Mouse (Mus musculus) midbrain, embryonic 11.5 days (tissue): Measurements from ENCODE around the gene Slc6a19. TPM values are rescaled to one million over a fixed set of nuclear protein-coding genes. Genes with fewer than 3 reads are reported as not detected.

Source experiments
- ATAC-seq: fragments of 200-750 bp; cut with Nextera tagmentation; 2 replicates; pipeline ENCODE4 v1.8.0; 2017; ENCODE audit warnings: moderate TSS enrichment, moderate library complexity; ENCODE audit not compliant: low FRiP score
- DNase-seq: peaks from one replicate; pipeline ENCODE4 v3.0.0; 2015; ENCODE audit warnings: low spot score; ENCODE audit errors: missing footprints
- H3K27ac ChIP-seq: fragments of 300-500 bp; sonication (generic); 2 replicates; pipeline ENCODE4 v1.5.1; 2014; ENCODE audit warnings: low read depth, low read length
- H3K27me3 ChIP-seq: fragments of 300-500 bp; sonication (generic); 2 replicates; pipeline ENCODE4 v1.6.1; 2014; ENCODE audit warnings: mild to moderate bottlenecking, low read length, moderate library complexity, mixed read lengths; ENCODE audit not compliant: control insufficient read depth, insufficient read depth
- H3K36me3 ChIP-seq: fragments of 300-500 bp; sonication (generic); 2 replicates; pipeline ENCODE4 v1.6.1; 2014; ENCODE audit warnings: mild to moderate bottlenecking, low read length, moderate library complexity, mixed read lengths; ENCODE audit not compliant: control insufficient read depth, insufficient read depth
- H3K4me1 ChIP-seq: fragments of 300-500 bp; sonication (generic); 2 replicates; pipeline ENCODE4 v1.6.1; 2014; ENCODE audit warnings: low read length; ENCODE audit not compliant: control insufficient read depth, insufficient read depth
- H3K4me2 ChIP-seq: fragments of 300-500 bp; sonication (generic); 2 replicates; pipeline ENCODE4 v1.6.1; 2014; ENCODE audit warnings: mild to moderate bottlenecking, moderate library complexity
- H3K4me3 ChIP-seq: fragments of 300-500 bp; sonication (generic); 2 replicates; pipeline ENCODE4 v1.5.1; 2014; ENCODE audit warnings: low read depth, low read length
- H3K9ac ChIP-seq: fragments of 300-500 bp; sonication (generic); 2 replicates; pipeline ENCODE4 v1.6.1; 2014; ENCODE audit warnings: low read length
- H3K9me3 ChIP-seq: fragments of 300-500 bp; sonication (generic); 2 replicates; pipeline ENCODE4 v1.6.1; 2016; ENCODE audit warnings: low read length; ENCODE audit not compliant: control insufficient read depth
- WGBS: fragments of 180-500 bp; shearing (Covaris S2); extraction: QIAGEN DNeasy Blood & Tissue Kit; methylation state at CpG from one replicate; pipeline ENCODE4 v1.1.7; 2014; 5-methylcytosine and 5-hydroxymethylcytosine counted together
- polyA plus RNA-seq: library from polyadenylated mRNA; unstranded; fragments of >200 nt; fragmentation: Nextera tagmentation; extraction: Ambion mirVana; gene quantifications from 2 replicates; pipeline ENCODE4 v1.2.1, GENCODE M21; 2014

Slc6a19 gene
- polyA plus RNA-seq, 1 experiment from 2014 or later: 0.14 TPM

DNA sequence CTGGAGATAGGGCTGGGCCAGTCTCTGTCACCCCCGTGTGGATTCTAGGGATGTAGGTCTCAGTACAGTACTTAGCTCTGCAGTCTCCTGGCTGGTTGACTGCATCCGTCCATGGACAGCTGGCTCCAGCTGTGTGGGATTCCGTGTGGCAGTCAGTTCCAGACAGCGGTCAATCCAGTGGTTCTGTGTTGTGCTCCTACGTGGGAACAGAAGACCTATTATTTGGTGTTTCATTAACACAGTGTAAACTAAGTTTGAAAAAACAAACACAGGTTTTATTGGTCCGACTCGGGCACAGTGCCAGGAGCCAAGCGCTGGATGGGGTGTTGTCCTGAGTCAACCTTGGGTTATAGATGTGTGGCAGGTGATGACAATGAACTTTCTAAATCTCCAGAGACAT, 30.6 kb upstream of the Slc6a19 start:
- H3K4me3 ChIP-seq: no peak overlapping the region
- H3K9me3 ChIP-seq: no peaks in the 10 kb centered on the region
- no peak overlapping the region for H3K27ac ChIP-seq
- WGBS: 89% methylated on average over 8 of the region's 8 CpGs
- peaks cover 2% of the 10 kb centered on the region; the same call in 1 of the 2 replicates for H3K4me1 ChIP-seq
- no peak overlapping the region for H3K4me2 ChIP-seq
- no peaks in the 10 kb centered on the region for H3K36me3 ChIP-seq
- DNase-seq (no peak), ATAC-seq (no peak)
- H3K27me3 ChIP-seq: peaks cover 12% of the 10 kb centered on the region
- H3K9ac ChIP-seq: no peak overlapping the region

DNA sequence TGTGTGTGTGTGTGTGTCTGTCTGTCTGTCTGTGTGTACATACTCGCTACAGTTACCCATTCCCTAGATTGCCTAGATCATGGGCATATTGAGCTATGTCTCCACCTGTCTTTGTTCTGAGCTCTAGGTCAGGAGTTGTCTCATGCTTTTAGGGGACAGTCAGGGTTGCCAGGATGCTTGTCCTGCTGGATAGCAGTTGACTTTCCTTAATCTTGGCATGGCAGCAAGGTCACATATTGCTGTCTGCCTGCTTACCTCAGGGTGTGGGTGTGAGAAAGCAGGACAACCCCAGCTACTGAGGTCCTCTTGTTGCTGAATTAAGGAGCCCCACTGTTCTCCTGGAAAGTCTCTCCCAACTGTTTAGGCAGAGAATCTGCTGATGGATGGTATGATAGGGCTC, 29.7 kb upstream of the Slc6a19 start:
- 88% methylated on average over 1 of the region's 1 CpGs for WGBS
- peaks cover 12% of the 10 kb centered on the region for H3K27me3 ChIP-seq

DNA sequence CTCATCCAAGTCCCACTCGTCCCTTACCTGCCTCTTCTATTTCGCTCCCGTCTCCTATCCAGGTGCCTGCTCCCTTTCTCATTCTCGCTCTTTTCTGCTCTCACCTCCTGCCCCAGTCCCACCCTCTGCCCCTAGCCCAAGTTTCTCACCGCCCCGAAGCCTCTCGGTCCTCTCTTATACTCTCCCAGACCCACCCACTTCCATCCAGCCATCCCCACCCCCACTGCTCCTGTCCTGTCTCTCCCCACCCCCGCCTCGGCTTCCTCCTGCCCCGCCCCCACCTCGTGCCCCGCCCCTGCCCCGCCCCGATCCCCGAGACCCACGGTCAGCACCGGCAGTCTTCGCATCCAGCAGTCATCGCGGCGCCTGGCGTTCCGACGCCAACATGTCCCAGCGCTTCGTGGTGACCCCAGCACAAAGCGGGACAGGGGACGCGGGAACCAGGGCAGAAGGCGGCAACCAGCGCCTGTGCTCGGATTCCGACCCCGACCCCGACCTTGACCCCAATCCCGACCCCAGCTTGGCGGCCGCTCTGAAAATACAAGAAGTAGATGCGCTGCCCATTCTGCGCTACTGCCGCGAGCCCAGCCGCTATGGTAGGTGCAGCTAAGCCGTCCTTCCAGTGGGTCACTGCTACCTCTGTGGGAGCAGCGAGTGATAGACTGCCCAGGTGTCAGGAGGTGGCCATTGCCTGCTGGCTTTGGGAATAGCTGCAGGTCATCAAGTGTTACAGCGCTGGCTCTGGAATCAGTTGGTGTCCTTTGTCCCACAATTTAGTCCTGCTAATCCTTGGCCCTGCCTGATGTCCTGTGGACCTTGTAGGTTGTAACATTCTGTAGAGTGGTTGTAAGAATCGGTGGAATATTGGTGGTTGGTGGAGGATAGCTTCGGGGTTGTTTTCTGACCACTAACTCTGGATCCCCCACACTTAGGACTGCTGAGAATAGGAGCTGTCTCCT, 28.4 kb upstream of the Slc6a19 start, which contains the start of gene Slc12a7:
Gene Slc12a7, plus strand, starts transcription at position 353 of the 959 bp plus-strand sequence.
- H3K27me3 ChIP-seq: peaks cover 12% of the 10 kb centered on the region
- 4% methylated on average over 43 of the region's 48 CpGs for WGBS
- peak within 1 kb of the TSS; percentile 39 for H3K9ac ChIP-seq
- no peak within 1 kb of the TSS for H3K27ac ChIP-seq
- ATAC-seq: peak; percentile 82
- peak within 1 kb of the TSS; percentile 59 for H3K4me2 ChIP-seq
- H3K36me3 ChIP-seq: no peaks in the 10 kb centered on the region
- no peaks in the 10 kb centered on the region for H3K9me3 ChIP-seq
- DNase-seq: peak; percentile 89
- H3K4me3 ChIP-seq: peak within 1 kb of the TSS; percentile 32
- peaks cover 2% of the 10 kb centered on the region; the same call in 1 of the 2 replicates for H3K4me1 ChIP-seq

More for the DNA sequence above, 29.7 kb upstream of the Slc6a19 start:
- H3K9me3 ChIP-seq: no peaks in the 10 kb centered on the region
- H3K4me3 ChIP-seq: no peak overlapping the region
- H3K36me3 ChIP-seq: no peaks in the 10 kb centered on the region
- peak; percentile 6 for DNase-seq
- H3K4me2 ChIP-seq: no peak overlapping the region
- ATAC-seq: no peak
- no peak overlapping the region for H3K9ac ChIP-seq
- no peak overlapping the region for H3K27ac ChIP-seq
- H3K4me1 ChIP-seq: peaks cover 2% of the 10 kb centered on the region; the same call in 1 of the 2 replicates

DNA sequence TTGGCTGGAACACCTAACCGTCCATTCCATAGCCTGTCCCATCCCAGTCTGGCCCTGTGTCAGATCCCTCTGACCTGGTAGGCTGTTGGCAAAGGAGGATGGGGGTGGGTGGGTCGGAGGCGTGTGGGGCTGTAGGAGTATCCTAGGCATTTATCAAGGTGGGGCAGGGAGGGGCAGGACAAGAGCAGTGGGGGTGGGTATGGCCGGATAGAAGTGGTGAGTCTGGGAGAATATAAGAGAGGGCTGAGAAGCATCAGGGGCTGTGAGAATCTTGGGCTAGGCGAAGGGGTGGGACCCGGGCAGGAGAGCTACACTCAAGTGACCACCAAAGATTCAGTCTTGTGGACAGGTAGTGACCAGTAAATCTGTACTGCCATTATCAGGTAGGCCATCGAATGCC, 27.6 kb upstream of the Slc6a19 start:
- H3K4me1 ChIP-seq: peaks cover 2% of the 10 kb centered on the region; the same call in 1 of the 2 replicates
- no peak for ATAC-seq
- peak overlapping the region; percentile 39; the same call in 1 of the 2 replicates for H3K9ac ChIP-seq
- H3K27ac ChIP-seq: no peak overlapping the region
- H3K27me3 ChIP-seq: peaks cover 12% of the 10 kb centered on the region
- peak; percentile 57 for DNase-seq
- no peaks in the 10 kb centered on the region for H3K36me3 ChIP-seq
- peak overlapping the region; percentile 59 for H3K4me2 ChIP-seq
- no peaks in the 10 kb centered on the region for H3K9me3 ChIP-seq
- 67% methylated on average over 7 of the region's 7 CpGs for WGBS
- peak overlapping the region; percentile 32 for H3K4me3 ChIP-seq

DNA sequence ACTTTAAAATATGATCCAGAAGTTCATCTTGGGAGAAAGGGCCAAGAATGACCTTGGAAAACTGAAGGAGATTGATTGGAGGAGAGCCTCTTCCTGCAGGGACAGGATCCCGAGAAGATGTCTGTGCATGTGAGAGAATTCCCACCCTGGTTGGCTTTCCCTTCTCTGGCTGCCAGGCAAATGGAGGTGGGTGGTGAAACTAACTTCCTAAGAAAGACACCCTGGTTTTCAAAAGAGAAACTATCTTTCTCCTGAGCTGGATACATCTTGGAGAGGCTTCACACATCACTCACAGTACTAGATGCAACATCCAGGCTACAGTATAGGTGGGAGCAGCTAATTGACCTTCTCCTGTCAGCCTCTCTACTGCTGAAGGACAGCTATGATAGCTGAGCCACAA, 26.2 kb upstream of the Slc6a19 start:
- Histone ChIP-seq H3K4me3 (no peak overlapping the region), H3K4me1 (peaks cover 2% of the 10 kb centered on the region; the same call in 1 of the 2 replicates), H3K27ac (no peak overlapping the region), H3K9ac (no peak overlapping the region), H3K4me2 (no peak overlapping the region), H3K36me3 (no peaks in the 10 kb centered on the region), H3K9me3 (no peaks in the 10 kb centered on the region), H3K27me3 (peaks cover 12% of the 10 kb centered on the region)
- peak; percentile 39 for DNase-seq
- no peak for ATAC-seq
- WGBS: 88% methylated on average over 1 of the region's 1 CpGs

DNA sequence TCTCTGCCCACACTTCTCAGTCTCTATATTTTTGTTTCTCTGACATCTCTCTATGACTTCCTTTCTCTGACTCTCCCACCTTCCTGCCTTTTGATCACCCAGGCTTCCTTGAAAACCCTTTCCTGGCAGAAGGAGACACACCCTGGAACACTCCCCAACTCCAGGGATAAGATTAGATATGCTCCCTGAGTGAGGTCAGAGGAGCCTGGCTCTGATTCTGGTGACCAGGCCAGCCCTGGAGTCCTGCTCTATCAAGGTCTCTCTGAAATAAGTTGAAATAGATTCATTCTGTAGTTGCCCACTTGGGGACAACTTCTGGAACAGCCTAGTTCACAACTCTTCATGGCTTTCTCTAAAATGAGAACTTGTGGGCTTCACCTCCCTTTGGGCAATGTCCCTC, 24.0 kb upstream of the Slc6a19 start:
- Histone ChIP-seq H3K27me3 (peaks cover 10% of the 10 kb centered on the region), H3K4me2 (no peak overlapping the region), H3K4me1 (peaks cover 2% of the 10 kb centered on the region; the same call in 1 of the 2 replicates), H3K9ac (no peak overlapping the region), H3K9me3 (no peaks in the 10 kb centered on the region), H3K4me3 (no peak overlapping the region), H3K27ac (no peak overlapping the region), H3K36me3 (no peaks in the 10 kb centered on the region)
- ATAC-seq (no peak), DNase-seq (peak; percentile 60)

DNA sequence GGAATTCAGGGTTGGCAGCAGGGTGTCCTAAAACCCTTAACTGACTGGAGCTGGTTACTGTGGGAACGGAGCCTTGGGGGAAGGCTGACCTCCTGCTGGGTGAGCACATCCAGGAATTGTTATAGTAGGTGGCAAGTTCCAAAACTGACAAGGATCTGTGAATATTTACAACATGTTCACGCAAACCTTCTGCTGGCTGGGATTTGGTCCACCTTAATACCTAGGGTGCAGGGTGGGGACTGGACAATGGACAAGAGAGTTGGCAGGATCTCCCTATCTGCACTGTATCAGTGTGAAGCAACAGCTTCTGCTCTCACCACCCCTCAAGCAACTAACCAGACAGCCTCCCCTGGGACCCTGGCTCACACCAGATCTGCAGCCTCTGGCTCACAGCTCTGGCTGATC, 23.0 kb upstream of the Slc6a19 start:
- Histone ChIP-seq H3K27me3 (peaks cover 7% of the 10 kb centered on the region), H3K4me3 (no peak overlapping the region), H3K9ac (no peak overlapping the region), H3K4me1 (no peaks in the 10 kb centered on the region), H3K27ac (no peak overlapping the region), H3K36me3 (no peaks in the 10 kb centered on the region), H3K4me2 (no peak overlapping the region), H3K9me3 (no peaks in the 10 kb centered on the region)
- WGBS: 17% methylated on average over 2 of the region's 2 CpGs
- ATAC-seq (no peak), DNase-seq (peak; percentile 79)

DNA sequence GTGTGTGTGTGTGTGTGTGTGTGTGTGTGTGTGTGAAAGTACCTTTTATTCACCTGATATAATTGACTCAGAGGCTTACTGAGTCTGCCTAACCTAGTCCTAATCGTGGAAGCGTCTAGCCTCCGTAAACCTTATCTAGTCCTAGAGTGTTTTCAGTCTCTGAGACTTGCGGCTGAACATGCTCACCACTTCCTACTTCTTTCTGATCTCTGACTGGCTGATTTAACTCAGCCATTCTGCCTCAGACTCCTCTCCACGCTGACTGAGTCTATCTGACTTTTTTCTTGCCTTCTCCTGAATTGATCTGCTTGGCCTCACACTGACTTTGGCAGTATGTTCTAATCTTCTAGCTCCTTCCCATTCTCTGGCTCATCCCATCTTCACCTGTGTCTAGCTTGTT, 20.6 kb upstream of the Slc6a19 start:
- no peak overlapping the region for H3K27ac ChIP-seq
- no peaks in the 10 kb centered on the region for H3K4me1 ChIP-seq
- no peaks in the 10 kb centered on the region for H3K9me3 ChIP-seq
- DNase-seq: peak; percentile 31
- no peaks in the 10 kb centered on the region for H3K36me3 ChIP-seq
- no peak overlapping the region for H3K9ac ChIP-seq
- ATAC-seq: no peak
- WGBS: 84% methylated on average over 5 of the region's 5 CpGs
- H3K4me2 ChIP-seq: no peak overlapping the region
- H3K27me3 ChIP-seq: no peaks in the 10 kb centered on the region
- no peak overlapping the region for H3K4me3 ChIP-seq

DNA sequence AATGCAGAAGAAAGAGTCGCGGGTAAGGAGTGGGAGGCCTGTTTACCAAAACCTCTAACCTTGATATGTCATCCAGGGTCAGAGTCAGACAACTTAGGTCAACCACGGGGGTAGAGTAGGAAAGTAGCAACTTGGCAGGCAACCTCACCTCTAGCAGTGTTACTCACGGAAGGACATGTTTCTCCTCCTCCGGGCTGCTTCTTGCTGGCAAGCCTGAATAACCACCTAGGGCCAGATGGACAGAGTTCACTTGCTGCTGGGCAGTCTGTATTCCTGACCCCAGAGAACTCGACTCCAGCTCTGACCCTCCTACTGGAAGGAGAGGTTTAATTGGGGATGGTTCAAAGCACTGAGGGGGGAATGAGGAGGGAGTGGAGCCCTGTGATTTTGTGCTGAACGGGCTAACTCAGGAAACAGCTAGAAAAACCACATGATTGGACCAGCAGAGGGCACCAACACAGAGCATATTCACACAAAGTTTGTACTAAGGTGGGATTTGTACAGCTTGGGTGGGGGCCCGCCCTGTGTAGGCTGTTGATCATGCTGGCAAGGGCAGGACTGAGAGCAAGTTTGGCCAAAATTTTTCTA, 18.5 kb upstream of the Slc6a19 start:
- Histone ChIP-seq H3K4me2 (no peak overlapping the region), H3K27ac (no peak overlapping the region), H3K9me3 (no peaks in the 10 kb centered on the region), H3K4me3 (no peak overlapping the region), H3K4me1 (no peaks in the 10 kb centered on the region), H3K27me3 (no peaks in the 10 kb centered on the region), H3K36me3 (no peaks in the 10 kb centered on the region), H3K9ac (no peak overlapping the region)
- DNase-seq (peak; percentile 84), ATAC-seq (no peak)
- WGBS: 46% methylated on average over 8 of the region's 8 CpGs
